Mouse (Mus musculus) small intestine, adult 2 months (tissue): ENCODE results near the gene Qk.

Source experiments
- CTCF ChIP-seq: fragments of 200-500 bp; IDR thresholded peaks from 2 replicates; pipeline ENCODE4 v1.5.1; 2012; ENCODE audit warnings: low read depth, mild to moderate bottlenecking, control low read depth, inconsistent platforms, low read length, moderate library complexity, mixed read lengths; ENCODE audit not compliant: insufficient replicate concordance, insufficient read length; ENCODE audit errors: extremely low read depth
- POLR2A ChIP-seq: fragments of 200-500 bp; IDR thresholded peaks from 2 replicates; pipeline ENCODE4 v1.6.1; 2012; ENCODE audit warnings: low read depth, mild to moderate bottlenecking, control low read depth, inconsistent platforms, low read length, moderate library complexity

DNA sequence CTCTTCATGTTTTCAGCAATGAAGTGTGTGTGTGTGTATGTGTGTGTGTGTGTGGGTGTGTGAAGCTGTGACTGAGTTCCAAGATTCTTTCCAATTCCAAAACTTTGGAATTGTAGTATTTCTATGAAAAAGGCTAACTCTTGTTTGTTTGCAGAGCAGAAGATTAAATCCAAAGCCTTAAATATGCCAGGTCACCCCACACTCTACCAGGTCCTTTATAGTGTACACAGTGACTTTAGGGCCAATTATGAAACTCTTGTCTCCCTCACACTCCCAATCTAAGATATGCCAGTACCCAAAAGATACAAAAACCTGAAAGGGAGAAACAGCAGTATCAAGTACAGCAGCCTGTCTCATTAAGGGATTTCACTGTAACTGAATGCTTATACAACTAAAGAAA, 15.7 kb downstream of the Qk start:
- TF ChIP-seq CTCF = no peak
- no peak for TF ChIP-seq POLR2A
